Mouse (Mus musculus): ENCODE results near the gene Rps27.
"Not testable (repeated sequence)": the region's sequence is repeated elsewhere in the genome, so short reads cannot be mapped to it uniquely, and the experiment has no call there.

Gene Rps27

GRCm38 (mm10) chr3:90213377-90213866 lies at the start of gene Rps27, which contains the start of gene Rab13:
Rps27 (minus strand) TSS chr3:90213651.
Rab13 (plus strand) TSS chr3:90213695.
- peak; percentile 81 for DNase-seq (ENCODE audit: low spot score)

DNA sequence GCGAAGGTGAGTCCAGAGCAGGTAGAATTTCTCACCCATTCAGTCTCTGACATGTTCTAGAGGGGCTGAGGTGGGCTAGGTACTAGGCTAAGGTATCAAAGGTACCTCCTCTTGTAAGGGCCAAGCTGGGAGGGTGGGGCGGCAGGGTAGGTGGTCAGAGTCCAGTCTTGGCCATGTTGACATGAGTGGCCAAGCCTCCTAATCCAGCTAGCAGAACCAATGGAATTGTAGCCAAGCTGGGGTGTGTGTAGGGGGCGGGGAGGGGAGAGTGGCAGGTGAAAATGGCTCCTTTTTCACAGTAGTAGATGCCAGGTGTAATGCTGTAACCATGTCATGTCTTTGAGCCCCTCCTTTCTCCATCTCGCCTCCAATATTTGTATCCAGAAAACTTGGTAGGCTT lies 45.1 kb upstream of the Rps27 start:
- no peak for DNase-seq (ENCODE audit: low spot score)

GRCm38 (mm10) chr3:90256731-90257530 lies 43.5 kb upstream of the Rps27 start:
- DNase-seq (ENCODE audit: low spot score), result no peak

- no peak for DNase-seq (ENCODE audit: low spot score)
Observed at GRCm38 (mm10) chr3:90255784-90256353, 42.4 kb upstream of the Rps27 start.

- no peak for DNase-seq (ENCODE audit: low spot score)
Observed at GRCm38 (mm10) chr3:90255194-90255565, 41.7 kb upstream of the Rps27 start.

- DNase-seq (ENCODE audit: low spot score), result no peak
Observed at GRCm38 (mm10) chr3:90254419-90255193, 41.2 kb upstream of the Rps27 start.

- DNase-seq (ENCODE audit: low spot score), result peak; percentile 90
Observed at GRCm38 (mm10) chr3:90253653-90254418, 40.4 kb upstream of the Rps27 start, which contains the start of gene Crtc2. Crtc2 (plus strand) TSS chr3:90254163.

DNA sequence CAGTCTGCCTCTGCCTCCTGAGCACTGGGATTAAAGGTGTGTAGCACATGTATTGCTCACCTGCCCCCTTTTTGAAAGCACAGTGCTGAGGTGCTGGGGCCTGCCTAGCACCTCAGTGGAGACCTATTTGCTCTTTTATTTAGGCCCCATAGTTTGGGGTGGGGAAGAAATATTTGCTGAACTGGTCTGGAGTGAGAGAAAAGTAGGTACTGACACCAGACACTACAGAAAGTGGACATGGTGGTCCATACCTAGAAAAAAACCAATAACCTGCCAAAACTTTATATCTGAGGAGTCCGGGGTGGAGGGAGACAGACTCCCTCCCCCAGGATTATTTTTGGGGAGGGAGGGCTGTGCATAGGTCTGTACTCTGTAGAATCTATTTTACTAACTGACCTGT lies 39.7 kb upstream of the Rps27 start:
- not testable (repeated sequence) for DNase-seq (ENCODE audit: low spot score)

- DNase-seq (ENCODE audit: low spot score), result not testable (repeated sequence)
Observed at GRCm38 (mm10) chr3:90252659-90253058, 39.2 kb upstream of the Rps27 start.

GRCm38 (mm10) chr3:90251731-90252226 lies 38.3 kb upstream of the Rps27 start:
- DNase-seq (ENCODE audit: low spot score), result not testable (repeated sequence)

- DNase-seq (ENCODE audit: low spot score), result no peak
Observed at GRCm38 (mm10) chr3:90250791-90251190, 37.3 kb upstream of the Rps27 start.

DNA sequence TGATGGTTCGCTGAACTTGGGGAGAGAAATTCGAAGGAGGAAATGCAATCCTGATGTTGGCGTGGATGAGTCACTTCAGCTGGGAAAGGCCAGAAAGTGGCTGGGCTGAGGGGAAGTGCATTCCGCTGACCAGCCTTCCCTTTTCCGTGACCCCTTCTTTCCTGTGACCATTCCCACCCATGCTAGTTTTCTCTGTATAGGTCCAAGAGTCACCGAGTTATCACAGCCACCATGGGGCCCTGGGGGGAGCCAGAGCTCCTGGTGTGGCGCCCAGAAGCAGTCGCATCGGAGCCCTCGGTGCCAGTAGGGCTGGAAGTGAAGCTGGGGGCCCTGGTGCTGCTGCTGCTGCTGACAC lies 35.3 kb upstream of the Rps27 start:
- DNase-seq (ENCODE audit: low spot score), result no peak

GRCm38 (mm10) chr3:90247960-90248745 lies 34.7 kb upstream of the Rps27 start, which contains the start of gene Slc39a1:
Slc39a1 (plus strand) TSS chr3:90248172.
- DNase-seq (ENCODE audit: low spot score), result peak; percentile 92

- no peak for DNase-seq (ENCODE audit: low spot score)
Observed at GRCm38 (mm10) chr3:90247630-90247959, 34.1 kb upstream of the Rps27 start.

- no peak for DNase-seq (ENCODE audit: low spot score)
Observed at GRCm38 (mm10) chr3:90245406-90245805, 32.0 kb upstream of the Rps27 start.

DNA sequence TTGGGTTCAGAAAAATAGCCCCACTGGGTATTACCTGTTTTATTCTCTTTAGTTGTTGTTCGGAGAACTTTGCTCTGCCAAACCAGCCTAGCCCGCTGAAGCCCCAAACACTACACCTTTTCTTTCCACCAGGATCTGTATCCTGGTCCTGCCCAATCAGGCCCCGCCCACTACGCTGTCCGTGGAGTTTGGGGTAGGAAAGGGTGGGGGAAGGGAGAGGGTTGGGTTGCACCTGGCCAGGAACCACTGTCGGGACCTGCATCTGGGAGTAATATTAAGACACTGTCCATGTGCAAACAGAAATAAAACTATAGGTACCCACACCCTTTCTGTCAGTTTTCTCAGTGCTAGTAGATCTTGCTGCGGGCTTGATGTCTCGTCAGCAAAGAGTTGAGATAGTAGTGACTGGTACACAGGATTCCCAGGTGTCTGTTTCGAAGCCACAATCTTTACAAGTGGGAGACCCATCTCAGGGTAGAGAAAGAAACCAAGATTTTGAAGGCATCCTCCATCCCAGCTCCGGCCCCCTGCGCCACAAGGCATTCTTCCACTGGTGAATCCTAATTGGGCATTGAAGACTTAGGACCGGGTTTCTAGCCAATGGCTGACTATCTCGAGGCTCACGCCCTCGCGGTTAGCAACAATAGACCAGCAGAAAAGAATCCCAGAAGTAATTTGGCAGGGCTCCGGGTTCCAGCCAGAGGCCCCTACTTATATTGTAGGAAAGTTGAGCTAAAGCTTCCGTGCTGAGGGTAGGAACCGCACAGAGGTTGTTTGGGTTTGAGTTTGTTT lies 29.7 kb upstream of the Rps27 start, which contains the start of gene Creb3l4:
TSS of gene Creb3l4 (minus strand) at position 529 of the 792 bp plus-strand sequence.
- peak; percentile 70 for DNase-seq (ENCODE audit: low spot score)

GRCm38 (mm10) chr3:90241669-90242358 lies 28.4 kb upstream of the Rps27 start:
- DNase-seq (ENCODE audit: low spot score), result no peak

- no peak for DNase-seq (ENCODE audit: low spot score)
Observed at GRCm38 (mm10) chr3:90241251-90241650, 27.8 kb upstream of the Rps27 start.
